Mouse (Mus musculus): ENCODE measurements at regions not wholly inside any gene's neighbourhood (a gene's known extent, or its start where the extent isn't known, plus 50 kb on each side); places are given as distances from the start of the nearest gene placed in this dataset.

- DNase-seq (ENCODE audit: low read depth, low spot score) = no peak
These were observed 289.0 kb upstream of the Tnc start for GRCm38 (mm10) chr4:64335814-64336213.

DNA sequence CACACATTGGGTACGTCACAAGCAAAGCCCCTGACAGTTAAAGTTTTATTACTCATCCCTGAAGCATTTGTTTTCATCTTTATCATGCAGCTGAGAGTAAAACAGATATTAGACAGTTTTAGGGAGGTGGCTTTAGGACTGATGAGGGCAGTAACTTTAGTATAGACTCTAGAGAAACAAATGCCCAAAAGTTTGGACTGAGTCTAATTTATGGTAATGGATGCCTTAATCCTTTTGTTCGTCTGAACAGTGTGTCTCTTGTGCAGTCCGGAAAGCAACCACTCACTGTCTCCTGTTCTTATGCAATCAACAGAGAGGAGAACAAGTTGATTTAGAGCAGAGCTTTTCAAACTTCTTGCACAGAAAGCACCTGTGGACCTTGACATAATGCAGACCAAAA, 283.4 kb upstream of the Tnc start:
- DNase-seq (ENCODE audit: low read depth, low spot score) = peak; percentile 4

DNA sequence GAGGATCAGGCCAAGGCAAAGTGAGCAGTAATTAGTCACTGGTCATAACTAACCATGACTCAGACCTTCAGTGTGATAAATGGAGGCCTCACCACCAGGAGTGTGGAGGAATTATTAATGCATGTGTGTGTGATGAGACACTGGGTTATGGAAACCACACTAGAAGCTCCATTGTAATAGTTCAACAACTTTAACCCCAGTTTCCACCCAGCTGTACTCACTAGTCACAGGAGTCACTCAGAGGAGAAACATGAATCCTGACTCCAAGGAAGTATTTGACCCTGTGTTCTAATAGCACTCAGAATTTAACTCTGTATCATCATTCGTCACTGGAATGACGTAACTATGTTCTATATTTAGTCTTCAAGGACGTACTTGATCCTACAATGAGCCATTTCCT, 277.6 kb upstream of the Tnc start:
- no peak for DNase-seq (ENCODE audit: low read depth, low spot score)

GRCm38 (mm10) chr4:64316553-64317347, 269.9 kb upstream of the Tnc start:
- no peak for DNase-seq (ENCODE audit: low read depth, low spot score)

GRCm38 (mm10) chr4:64296941-64297340, 250.1 kb upstream of the Tnc start:
- no peak for DNase-seq (ENCODE audit: low read depth, low spot score)

DNA sequence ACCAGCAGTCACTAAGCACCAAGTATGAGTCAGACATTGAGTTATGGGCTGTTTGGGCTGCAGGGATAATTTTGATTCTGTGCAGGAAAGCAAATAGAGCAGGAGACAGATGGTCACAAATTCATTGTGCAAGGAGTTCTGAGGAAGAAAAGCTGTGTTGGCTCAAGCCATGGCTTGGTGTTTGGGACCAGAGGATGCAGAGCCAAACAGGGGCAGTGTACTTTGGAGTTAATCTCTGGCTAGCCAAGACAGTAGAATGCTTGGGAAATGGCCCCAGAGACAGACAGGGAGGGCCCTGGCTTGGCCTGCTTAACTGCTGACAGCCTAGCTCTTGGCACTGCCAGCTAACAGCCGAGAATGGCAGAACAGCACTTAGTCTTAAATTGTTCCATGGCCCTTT, 235.7 kb upstream of the Tnc start:
- no peak for DNase-seq (ENCODE audit: low read depth, low spot score)

DNA sequence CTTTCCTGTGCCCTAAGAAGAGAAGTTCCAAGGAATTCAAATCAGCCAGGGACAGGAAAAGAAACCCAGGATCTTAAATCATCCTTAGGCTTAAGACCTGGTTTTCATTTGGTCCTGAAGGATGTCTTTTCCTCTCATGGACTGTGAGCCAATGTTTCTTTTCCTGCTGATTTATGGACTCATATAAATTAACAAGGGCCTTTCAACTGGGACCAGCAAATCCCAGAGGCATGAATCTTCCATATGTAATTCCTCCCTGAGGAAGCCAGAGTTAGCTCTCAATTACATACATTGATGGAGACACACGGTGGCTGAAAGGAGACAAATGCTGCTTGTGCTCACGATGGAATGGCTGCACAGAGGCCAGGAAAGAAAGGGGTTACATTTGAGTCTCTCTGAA, 230.2 kb upstream of the Tnc start:
- DNase-seq (ENCODE audit: low read depth, low spot score) = no peak

DNA sequence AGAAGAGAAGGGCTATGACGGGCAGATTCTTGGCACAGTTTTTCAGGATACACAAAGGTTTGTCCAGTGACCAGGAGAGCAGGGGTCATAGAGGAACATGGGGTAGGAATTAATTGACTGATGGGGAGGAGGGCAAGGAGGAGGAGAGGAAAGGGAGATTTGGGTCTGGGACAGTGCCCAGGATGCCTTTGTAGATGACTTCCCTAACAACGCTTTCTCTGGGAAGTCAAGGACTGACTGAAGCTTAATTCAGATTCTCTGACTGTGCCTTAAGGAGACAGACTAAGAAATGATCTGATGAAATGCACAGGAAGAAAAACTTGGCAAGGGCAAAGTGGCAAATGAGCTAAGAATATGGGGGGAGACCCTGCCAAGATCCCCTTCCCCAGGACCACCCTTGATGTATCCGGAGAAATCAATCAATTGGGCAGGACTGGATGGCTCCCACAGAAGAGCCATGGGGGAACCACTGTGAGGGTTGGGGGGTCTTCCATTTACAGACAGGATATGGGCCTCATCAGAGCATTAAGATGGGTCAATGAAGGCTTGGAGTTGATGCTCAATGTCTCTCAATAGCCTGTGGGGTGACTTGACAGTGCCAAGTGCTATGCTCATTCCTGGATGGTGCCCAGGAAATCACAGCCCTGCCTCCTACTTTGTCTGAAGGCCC, 227.6 kb upstream of the Tnc start:
- no peak for DNase-seq (ENCODE audit: low read depth, low spot score)

- no peak for DNase-seq (ENCODE audit: low read depth, low spot score)
These were observed 223.0 kb upstream of the Tnc start for GRCm38 (mm10) chr4:64269846-64270245.

DNA sequence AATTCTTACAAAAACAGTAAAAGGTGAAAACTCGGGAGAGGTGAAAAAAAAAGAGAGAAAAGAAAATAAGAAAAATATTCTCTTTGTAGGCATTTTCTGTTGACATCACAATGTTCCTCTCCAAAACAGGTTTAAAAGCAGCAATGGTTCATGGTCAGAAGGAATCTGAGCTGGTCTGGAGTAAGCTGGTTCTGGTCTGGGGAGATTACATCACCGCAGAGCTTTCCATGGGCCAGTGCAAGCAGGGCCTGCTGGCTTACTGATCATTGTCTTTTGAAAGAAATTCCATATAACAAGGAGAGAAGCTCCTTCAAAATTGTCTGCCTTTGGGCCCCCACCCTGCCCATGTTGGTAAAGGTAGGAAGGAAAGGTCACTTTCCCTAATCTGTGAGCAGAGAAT, 222.3 kb upstream of the Tnc start:
- DNase-seq (ENCODE audit: low read depth, low spot score) = no peak

DNA sequence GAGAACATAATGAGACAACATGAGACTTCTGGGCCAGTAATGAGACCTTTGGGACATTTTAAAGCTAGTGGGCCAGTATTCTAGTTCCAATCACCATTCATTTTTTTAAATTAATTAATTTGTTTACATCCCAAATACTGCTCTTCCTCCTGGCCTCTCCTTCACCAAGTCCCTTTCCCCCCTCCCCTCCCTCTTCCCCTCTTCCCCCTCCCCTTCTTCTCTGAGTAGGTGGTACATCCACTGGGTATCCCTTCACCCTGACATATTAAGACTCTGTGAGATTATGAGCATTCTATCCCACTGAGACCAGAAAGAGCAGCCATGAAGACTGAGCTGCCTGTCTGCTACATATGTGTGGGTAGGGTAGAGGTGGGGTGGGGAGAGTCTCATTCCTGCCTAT, 213.7 kb upstream of the Tnc start:
- DNase-seq (ENCODE audit: low read depth, low spot score) = no peak

GRCm38 (mm10) chr4:64260188-64260444, 213.3 kb upstream of the Tnc start:
- DNase-seq (ENCODE audit: low read depth, low spot score) = no peak

- DNase-seq (ENCODE audit: low read depth, low spot score) = no peak
These were observed 212.8 kb upstream of the Tnc start for GRCm38 (mm10) chr4:64259348-64260187.

DNA sequence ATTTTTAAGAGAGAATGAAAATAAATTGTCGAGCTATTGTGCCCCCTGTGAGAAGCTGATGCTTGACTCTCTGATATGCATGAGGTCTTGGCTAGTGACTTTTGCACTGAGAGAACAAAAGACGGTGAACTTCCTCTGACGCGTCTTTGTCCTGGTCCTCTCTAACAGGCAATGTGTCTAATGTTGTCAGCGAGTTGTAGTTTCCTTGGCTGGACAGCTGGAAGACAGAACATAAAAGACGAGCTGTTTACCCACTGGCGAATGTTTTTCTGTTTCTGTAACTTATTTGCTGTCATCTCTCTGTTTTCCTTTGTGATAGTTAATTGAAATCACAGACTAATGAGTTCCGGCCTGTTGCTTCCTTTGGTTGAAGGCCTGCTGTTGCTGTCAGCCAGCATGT, 208.4 kb upstream of the Tnc start:
- DNase-seq (ENCODE audit: low read depth, low spot score) = no peak

GRCm38 (mm10) chr4:64250691-64251090, 203.9 kb upstream of the Tnc start:
- no peak for DNase-seq (ENCODE audit: low read depth, low spot score)

DNA sequence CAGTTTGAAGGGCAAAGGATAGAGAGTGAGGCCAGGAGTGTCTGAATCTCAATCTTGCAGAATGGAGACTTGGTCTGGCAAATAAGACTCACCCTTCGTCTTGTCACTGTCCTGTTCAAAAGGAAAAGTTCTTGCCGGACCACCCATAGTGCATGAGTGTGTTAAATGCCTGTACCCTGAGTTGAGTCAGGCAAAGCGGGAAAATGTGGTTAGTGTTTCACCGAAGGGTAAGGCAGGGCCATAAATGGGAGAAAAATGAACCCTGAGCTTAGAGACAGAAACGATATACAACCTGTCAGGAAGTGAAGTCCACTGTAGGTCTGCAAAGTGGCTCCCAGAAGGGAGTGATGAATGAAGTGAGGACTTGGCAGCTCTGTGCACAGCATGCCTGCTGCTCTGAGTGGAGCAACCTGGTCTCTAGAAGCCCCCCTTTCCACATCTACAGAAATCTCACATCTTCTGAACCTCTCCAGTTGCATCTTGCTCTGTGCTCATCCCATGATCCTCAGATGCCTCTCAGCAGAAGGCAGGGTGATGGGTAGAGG, 191.5 kb upstream of the Tnc start:
- DNase-seq (ENCODE audit: low read depth, low spot score) = no peak

GRCm38 (mm10) chr4:64235534-64235933, 188.7 kb upstream of the Tnc start:
- DNase-seq (ENCODE audit: low read depth, low spot score) = no peak

DNA sequence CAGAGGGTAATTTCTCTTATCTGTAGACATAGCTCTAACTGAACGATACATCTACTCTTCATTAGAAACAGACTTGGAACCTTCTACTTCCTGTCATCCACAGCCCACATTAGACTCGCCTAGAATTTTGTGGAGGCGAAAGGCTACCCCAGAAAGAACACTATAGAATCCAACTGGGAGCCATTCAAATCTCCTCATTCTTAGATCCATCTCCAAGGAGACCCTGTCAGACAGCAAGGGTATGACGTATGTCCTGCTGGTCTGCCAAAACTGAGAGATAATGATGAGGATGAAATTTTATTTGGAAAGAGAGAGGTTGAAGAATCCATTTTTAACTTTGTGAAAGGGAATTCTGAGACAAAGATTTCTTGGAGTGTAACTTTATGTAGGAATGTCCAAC, 185.3 kb upstream of the Tnc start:
- DNase-seq (ENCODE audit: low read depth, low spot score) = no peak

DNA sequence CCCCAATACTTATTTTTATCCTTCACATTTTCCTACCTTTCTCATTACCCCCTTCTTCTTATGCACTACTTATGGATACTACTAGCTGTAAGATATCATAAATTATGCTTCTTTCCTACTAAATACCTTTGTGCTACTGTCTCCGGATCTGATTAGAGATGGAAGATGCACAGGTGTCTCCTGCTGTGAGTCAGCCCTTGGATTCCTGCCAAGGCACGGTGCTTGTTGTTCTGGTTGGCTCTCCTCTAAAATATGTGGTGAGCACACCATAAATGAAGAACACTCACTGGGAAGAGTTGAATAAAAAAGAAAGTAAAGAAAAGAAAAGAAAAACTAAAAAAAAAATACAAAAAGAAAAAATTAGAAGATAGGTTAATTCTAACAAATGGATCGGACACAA, 181.5 kb upstream of the Tnc start:
- no peak for DNase-seq (ENCODE audit: low read depth, low spot score)

DNA sequence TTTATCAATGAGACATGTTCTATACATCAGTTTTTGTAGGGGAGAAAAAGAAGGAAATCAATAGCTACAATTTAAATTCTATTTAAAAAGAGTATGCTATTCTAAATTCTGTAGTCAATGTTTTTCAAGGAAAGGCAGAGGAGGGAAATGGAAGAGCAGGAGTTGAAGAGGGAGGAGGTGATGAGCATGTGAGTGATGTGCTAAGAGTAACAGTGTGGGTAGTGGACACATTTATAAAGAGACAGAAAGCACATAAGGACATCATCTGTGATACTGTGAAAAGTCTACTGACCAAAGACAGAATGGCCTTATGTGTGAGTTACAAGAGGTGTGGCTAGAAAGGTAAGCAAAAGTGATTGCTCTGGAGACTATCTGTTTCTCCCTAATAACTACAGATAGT, 179.8 kb upstream of the Tnc start:
- DNase-seq (ENCODE audit: low read depth, low spot score) = no peak

- DNase-seq (ENCODE audit: low read depth, low spot score) = no peak
These were observed 178.1 kb upstream of the Tnc start for GRCm38 (mm10) chr4:64224918-64225317.

GRCm38 (mm10) chr4:64219802-64220201, 173.0 kb upstream of the Tnc start:
- DNase-seq (ENCODE audit: low read depth, low spot score) = no peak

Data from ES-CJ7 (cell line).